Mouse (Mus musculus) neural tube, embryonic 14.5 days (tissue): Measurements from ENCODE around the gene Tnfrsf13c. TPM values are rescaled to one million over a fixed set of nuclear protein-coding genes. Genes with fewer than 3 reads are reported as not detected.
A peak's percentile ranks its signal among the peaks of the same experiment; 100 is the strongest.

Source experiments
- microRNA counts: library from miRNA; unstranded; fragments of <30 nt; microRNA quantifications from one replicate; lab custom pipeline; 2016
- microRNA-seq: library from miRNA; unstranded; fragments of <30 nt; microRNA quantifications from one replicate; pipeline ENCODE4, GENCODE M21; 2016
- polyA plus RNA-seq: library from polyadenylated mRNA; unstranded; fragments of >200 nt; fragmentation: Nextera tagmentation; extraction: Ambion mirVana; gene quantifications from 2 replicates; pipeline ENCODE4 v1.2.1, GENCODE M21; 2014

Gene Tnfrsf13c
- polyA plus RNA-seq, 1 experiment from 2014 or later, result 1.4 TPM

MicroRNAs within 50 kb of the gene (microRNA counts, 519-probe panel; counts per million panel counts)
- microRNA mmu-miR-33 (lab: Ali Mortazavi, UCI), result 3,334 counts per million, percentile 26 among the panel's probes with 10 or more counts

Small RNA genes lying within 50 kb of the gene (microRNA-seq; reads per million reads assigned to microRNA genes)
- 76.0 reads per million, percentile 44 among the genes with 10 or more reads in this experiment for gene Mir33

Other genes with a start within 250 kb of the Tnfrsf13c start
- gene 1700029P11Rik, start 243.8 kb downstream of the Tnfrsf13c start, polyA plus RNA-seq, result not detected in 2 replicates
- gene Xrcc6, start 236.5 kb downstream of the Tnfrsf13c start, polyA plus RNA-seq, result 42.1 and 48.6 TPM in 2 replicates
- gene Desi1, start 190.5 kb downstream of the Tnfrsf13c start, polyA plus RNA-seq, result 58.3 and 58.7 TPM in 2 replicates
- 231 and 251 TPM in 2 replicates for gene Snu13, start 176.8 kb downstream of the Tnfrsf13c start, polyA plus RNA-seq
- gene 4930407I10Rik, start 165.2 kb downstream of the Tnfrsf13c start, polyA plus RNA-seq, result not detected in 2 replicates
- not detected in 2 replicates for gene Mei1, start 154.4 kb downstream of the Tnfrsf13c start, polyA plus RNA-seq
- gene Ccdc134, start 96.4 kb downstream of the Tnfrsf13c start, polyA plus RNA-seq, result 12.7 and 12.8 TPM in 2 replicates
- gene Srebf2, start 77.2 kb downstream of the Tnfrsf13c start, polyA plus RNA-seq, result 141 and 164 TPM in 2 replicates
- gene Shisa8, start 11.6 kb downstream of the Tnfrsf13c start, polyA plus RNA-seq, result 2.9 and 6.9 TPM in 2 replicates
- gene Cenpm, start 20.4 kb upstream of the Tnfrsf13c start, polyA plus RNA-seq, result 11.2 and 12.0 TPM in 2 replicates
- 6.5 and 13.3 TPM in 2 replicates for gene 1500009C09Rik, start 28.0 kb upstream of the Tnfrsf13c start, polyA plus RNA-seq
- 395 and 439 TPM in 2 replicates for gene Sept3, start 50.5 kb upstream of the Tnfrsf13c start, polyA plus RNA-seq
- 0.28 TPM in 1 of 2 replicates, not detected in the other for gene Wbp2nl, start 74.6 kb upstream of the Tnfrsf13c start, polyA plus RNA-seq
- 27.1 and 34.9 TPM in 2 replicates for gene Naga, start 114.6 kb upstream of the Tnfrsf13c start, polyA plus RNA-seq
- 0.87 and 2.4 TPM in 2 replicates for gene Pheta2, start 114.6 kb upstream of the Tnfrsf13c start, polyA plus RNA-seq
- 351 and 392 TPM in 2 replicates for gene Smdt1, start 114.6 kb upstream of the Tnfrsf13c start, polyA plus RNA-seq
- gene Ndufa6, start 130.0 kb upstream of the Tnfrsf13c start, polyA plus RNA-seq, result 391 and 432 TPM in 2 replicates
- 0.99 and 1.8 TPM in 2 replicates for gene Cyp2d22, start 155.9 kb upstream of the Tnfrsf13c start, polyA plus RNA-seq
- gene Cyp2d11, start 169.7 kb upstream of the Tnfrsf13c start, polyA plus RNA-seq, result not detected in 2 replicates
- not detected in 2 replicates for gene Cyp2d10, start 182.8 kb upstream of the Tnfrsf13c start, polyA plus RNA-seq
- gene Cyp2d9, start 209.1 kb upstream of the Tnfrsf13c start, polyA plus RNA-seq, result not detected in 2 replicates